Mouse (Mus musculus) adipocyte (in vitro differentiated cells): ENCODE measurements around the gene Smim4.

Experiments
- DNase-seq: peaks from one replicate; pipeline ENCODE4 v3.0.0-alpha.2; 2016; ENCODE audit warnings: low spot score

Smim4 gene

DNA sequence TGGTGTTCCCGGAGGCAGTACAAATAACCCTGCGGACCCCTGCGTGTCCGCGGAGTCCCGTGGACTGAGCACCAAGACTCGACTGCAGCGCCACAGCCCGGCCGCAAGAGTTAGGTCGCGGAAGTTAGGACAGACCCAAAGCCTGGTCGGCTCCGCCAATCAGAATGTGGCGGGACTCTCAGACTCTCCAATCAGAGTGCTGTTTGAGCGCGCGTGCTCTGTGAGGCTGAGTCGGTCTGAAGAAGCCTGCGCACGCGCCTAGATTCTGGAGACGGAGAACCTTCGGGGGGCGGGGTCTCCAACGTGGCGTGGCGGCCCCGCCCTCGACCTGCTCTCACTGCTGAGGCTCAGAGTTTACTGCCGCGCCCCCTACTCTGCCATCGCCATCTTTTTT lies at the start of gene Smim4:
Gene Smim4 (minus strand): TSS at position 131 of the 394 bp plus-strand sequence.
- peak; percentile 97 for DNase-seq

DNA sequence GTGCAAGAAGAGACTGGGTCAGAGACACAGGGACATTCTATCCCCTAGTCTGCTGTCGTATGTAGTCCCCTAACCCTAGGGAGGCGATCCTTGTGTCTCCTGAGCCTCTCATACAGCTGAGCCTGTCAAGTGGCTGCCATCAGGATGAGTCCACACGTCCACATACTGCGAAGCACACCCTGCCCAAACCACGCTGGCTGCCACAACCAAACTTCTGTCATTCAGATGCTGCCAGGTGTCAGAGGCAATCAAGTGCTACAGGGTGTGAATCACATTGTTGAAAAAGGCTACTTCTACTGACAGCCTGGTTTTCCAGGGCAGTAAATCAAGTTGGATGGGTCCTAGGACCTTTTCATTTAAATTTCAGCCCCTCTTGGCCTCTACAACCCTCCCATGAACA lies 49.0 kb upstream of the Smim4 start:
- DNase-seq = no peak

DNA sequence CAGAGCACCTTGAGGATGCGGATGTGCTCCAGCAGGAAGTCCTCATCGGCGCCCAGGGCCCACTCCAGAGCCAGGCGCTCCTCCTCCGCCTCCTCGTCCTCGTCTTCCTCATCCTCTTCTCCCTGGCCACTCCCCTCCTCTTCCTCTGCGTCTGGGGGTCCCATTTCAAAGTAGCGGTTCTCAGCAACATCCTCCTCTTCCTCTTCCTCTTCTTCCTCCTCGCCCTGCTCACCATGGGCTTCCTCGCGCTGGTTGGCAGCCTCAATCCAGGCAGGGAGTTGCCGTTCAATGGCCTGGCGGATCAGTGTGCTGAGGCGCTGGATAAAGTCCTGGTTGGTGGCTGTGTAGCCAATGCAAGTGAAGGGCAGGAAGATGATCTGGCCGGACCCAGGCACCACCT lies 48.5 kb upstream of the Smim4 start:
- DNase-seq = no peak

DNA sequence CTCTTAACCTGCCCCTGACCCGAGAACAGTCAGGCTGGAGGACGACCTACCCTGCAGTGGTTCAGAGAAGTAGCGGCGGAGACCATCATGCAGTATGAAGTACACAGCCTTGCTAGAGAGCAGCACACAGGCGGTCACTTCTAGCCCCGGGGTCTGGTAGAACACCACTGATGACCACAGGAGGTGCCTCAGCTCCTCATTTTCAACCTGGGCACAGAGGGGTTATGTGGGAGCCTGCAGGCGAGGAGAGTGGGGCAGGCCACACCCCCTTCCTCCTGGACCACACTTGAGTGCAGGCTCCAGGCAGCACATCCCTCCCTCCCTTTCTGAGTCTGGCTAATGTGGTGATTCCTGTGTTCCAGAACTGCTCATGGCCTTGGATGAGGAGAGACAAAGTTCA lies 44.8 kb upstream of the Smim4 start:
- DNase-seq = no peak

DNA sequence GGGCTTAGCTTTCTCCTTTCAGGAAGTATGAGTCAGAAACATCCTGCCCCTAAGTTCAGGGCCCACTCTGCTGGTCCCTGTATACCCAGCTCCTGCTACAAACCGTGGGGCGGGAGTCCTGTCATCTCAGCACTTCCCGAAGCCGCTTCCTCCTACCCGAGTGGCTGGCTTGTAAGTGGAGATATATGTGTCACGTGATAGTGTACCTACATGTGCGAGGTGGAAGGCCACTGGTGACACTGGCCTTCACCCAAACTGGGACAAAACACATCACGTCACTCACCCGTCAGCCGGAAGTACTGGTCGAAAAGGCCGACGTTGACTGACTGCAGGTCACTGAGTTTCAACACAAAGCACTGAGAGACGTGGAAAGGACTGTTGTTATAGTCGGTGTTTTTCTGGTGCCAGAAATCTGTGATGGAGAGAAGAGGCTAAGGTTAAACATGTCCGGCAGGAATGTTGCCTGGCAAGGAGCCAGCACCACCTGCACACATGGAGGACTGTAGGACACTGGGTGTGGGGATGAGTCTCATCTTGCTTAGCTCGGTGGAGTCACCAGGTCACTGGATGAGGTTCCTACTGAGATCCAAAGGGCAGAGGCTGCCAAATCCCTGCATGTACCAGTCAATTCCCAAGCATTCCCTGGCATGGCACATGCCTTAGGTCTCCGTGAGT lies 44.2 kb upstream of the Smim4 start:
- no peak for DNase-seq

GRCm38 (mm10) chr14:31171821-31172220 lies 43.1 kb upstream of the Smim4 start:
- DNase-seq = no peak

DNA sequence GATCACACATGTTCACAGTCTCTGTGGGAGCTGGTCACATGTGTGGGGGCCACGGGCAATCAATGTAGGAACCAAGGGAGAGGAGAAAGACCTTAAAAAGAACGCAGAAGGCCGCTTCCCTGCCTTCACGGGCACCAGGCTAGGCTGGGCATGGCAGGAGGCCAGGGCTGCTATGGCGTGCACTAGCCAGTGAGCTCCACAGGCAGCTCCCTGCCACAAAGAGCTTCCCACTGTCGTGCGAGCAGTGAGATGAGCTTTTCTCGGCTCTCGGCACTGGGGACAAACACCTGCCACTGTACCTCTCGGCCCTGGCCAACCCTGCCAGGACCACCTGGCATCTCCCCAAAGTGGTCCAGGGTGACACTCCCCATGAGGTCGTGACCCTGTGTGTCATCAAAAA lies 42.6 kb upstream of the Smim4 start:
- DNase-seq = no peak

DNA sequence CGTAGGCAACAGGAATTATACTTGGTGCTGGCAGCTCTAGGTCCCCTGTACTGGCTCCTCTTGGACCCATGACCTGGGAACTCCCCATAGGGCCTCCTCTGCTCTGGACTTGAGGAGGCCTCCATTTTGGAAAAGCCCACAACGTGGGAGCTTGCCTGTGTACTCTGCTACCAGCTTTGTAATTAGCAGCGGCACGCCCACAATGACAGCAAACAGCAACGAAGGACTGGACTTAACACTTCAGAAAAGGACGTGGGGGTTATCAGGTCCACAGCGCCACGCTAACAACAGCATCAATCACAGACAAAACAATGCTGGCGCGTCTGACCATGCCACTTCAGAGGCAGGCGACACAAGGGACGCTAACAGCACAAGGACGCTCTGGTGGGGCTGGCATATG lies 42.2 kb upstream of the Smim4 start:
- DNase-seq = no peak

DNA sequence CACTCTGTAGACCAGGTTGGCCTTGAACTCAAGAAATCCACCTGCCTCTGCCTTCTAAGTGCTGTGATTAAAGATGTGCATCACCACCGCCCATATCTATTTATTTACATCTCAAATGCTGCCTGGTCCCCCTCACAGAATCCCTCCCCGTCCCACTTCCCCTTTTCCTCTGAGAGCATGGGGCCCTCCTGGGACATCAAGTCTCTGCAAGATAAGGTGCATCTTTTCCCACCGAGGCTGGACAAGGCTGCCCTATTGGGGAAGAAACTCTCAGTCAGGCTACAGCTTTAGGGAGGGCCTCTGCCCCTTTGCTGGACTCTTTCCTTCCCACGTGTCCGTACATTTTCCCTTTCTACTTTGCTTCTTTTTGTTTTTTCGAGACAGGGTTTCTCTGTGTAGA lies 40.8 kb upstream of the Smim4 start:
- no peak for DNase-seq

DNA sequence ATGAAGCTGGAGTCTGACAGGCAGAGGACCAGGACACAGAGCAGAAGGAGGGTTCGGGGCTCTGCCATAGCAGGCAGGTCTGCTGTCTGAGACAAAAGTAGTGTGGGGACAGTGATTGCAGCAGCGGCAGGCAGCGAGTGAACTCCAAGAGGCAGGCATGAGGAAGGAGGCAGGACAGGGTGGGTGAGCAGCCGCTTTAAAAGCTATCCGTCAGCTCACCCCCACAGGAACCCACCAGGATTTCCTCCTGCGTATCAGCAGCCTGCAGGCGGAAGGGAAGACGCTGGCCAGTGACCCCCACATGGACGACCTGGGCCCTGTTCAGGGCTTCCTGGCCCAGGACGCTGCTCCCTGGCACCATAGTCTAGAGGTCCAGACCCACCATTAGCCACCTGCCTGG lies 39.7 kb upstream of the Smim4 start, which contains the start of gene Stab1:
Gene Stab1 (minus strand): TSS at position 217 of the 400 bp plus-strand sequence.
- DNase-seq = no peak

DNA sequence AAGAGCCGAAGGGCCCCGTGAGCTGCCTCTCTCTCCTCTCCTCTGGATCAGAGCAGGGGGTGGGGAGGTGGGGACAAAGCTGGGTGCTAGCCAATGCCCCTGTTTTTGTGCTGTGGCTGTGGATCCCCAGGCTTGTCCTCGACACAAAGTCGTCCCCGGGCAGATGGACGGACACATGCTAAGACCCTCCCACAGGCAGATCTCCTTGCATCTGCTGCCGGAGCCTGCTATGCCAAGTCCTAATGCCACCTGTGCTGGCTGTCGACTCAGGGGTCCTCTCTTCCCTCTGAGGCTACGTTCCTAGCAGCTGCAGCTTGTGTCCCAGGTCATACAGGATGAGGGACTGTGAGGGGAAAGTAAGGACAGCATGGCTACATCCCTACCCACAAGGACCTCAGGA lies 38.1 kb upstream of the Smim4 start:
- no peak for DNase-seq

DNA sequence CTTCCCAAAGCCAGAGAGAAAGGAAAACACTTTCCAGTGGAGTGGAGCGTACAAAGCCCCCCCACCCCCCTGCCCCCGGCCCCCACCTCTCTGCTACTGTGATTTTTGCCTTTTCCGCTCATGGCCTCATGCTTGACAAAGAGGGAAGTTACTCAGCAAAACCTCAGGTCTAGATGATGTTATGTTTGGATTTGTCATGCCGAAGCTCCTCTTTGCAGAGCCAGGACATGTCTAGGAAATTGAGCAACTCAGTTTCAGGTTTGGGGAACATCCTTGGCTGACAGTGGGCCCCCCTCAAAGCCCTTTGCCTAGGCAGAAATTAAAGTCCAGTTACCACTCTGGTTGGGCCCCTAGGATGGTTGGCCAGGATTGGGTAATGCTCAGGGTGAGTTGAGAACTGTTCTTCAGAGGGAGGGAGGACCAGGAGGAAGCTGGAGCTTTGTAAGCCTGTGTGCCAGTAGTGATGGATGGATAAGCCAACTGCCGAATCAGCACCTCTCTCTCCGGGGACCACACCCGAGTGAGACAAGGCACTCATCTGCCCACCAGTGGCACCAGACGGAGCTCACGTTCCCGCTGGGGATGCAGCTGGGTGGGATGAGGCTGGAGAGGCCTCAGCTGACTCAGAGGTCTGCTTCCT lies 37.4 kb upstream of the Smim4 start:
- no peak for DNase-seq

DNA sequence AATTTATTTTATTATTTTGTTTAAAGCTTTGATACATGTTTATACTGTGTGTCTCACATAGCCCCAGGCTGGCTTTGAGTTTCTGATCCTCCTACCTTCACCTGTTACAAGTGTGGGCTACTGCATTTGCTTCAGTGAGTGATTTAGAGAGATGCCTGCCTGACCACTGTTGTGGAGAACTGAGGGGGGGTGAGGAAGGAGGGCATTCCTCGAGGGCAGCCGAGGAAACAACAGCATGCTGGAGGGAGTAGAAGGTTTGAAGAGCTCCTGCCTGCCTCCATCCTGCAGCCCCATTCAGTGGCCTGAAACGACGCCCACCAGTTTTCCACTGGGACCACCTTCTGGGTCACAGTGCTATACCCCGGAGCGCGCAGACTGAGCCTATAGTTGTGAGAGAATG lies 36.7 kb upstream of the Smim4 start:
- DNase-seq = no peak

DNA sequence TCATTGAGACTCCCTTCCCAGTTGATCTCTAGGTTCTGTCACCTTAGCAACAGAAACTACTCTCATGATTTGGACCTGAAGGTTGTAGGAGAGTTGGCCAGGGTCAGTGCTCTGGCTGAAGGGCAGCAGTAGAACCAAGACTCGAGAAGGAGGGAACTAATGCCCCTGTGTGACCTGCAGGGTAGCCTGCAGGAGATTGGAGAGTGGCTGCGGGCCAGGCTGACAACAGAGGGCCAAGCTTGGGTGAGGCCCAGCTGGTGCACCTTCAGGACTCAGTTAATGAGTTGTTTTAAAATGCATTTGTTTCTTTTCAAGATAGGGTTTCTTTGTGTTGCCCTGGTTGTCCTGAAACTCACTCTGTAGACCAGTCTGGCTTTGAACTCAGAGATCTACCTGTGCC lies 36.3 kb upstream of the Smim4 start:
- DNase-seq = no peak

GRCm38 (mm10) chr14:31164067-31164466 lies 35.3 kb upstream of the Smim4 start:
- peak; percentile 12 for DNase-seq

DNA sequence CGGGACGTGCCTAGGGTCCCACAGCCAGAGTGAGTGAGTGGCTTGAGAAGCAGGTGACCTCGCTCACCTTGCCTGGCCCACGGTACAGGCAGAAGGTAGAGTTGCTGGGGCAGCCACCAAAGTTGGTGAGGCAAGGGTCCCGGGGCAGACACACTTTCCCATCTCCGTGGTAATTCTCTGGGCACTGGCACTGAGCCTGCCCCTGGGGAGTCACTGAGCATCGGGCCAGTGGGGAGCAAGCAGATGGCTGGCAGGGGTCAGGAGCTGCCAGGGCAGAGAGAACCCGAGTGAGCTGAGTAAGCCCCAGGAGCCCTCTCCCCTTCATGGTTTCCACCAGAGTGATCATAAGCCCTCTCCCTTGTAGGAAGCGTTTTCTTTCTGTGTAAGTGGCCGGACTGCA lies 32.9 kb upstream of the Smim4 start:
- DNase-seq = no peak

DNA sequence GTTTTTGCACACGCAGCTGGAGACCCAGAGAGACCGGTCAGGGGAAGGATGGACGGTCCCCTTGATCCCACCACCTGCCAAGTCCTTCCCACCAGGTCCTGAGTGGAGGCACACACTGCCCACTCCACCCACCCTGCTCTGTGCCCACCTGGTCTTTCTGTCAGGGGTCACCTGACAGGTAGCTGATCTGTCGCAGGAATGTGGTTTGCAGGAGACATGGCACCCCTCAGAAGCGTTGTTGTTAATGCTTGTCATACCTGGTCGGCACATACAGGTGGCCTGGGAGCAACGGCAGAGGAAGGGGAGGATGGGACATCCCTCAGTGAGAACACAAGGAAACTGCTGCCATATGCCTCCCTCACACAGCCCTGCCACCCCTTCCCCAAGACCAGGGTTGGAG lies 32.4 kb upstream of the Smim4 start:
- DNase-seq = no peak

DNA sequence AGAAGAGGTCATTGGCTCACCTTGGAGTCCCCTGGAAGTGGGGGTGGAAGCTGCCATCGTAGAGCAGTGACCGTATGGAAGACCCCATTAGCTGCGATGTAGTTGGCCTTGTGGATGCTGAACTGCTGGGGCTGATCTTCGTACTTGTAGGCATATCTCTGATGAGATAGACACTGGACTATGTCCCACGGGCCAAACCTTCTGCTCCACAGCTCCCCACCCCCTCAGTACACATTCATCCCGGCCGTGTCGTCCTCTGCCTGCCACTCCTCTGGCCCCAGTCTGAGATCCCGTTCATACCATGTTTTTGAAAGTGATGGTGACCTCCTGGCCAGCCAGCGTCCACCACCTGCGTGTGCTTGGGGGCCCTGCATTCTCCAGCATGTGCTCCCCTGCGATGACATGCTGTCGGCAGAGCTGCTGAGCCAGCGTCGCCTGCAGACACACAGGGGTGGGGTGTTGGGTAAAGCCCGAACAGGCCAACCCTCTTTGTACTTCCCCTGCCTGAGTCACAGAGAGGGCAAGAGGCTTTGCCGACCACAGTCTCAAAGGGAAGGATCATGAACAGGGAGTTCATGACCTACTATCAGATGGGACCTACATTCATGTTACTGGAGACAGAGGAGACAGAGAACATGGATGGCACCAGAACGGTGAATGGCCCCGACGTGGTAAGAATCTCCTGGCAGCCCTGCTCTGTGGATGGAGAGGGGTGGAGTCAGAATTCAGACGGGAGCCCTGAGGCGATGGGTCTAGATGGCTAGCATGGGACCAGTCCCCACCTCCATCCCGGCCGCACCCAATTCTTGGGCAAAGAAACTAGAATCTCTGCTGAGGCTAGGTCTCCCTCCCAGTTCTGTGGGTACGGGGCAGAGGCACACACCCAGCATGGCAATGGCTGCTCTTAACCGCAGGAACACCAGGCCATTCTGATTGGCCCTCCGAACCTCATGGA lies 31.7 kb upstream of the Smim4 start:
- DNase-seq = no peak

GRCm38 (mm10) chr14:31145694-31146093 lies 16.9 kb upstream of the Smim4 start:
- DNase-seq = no peak

GRCm38 (mm10) chr14:31141011-31141410 lies 12.3 kb upstream of the Smim4 start:
- DNase-seq = no peak

- no peak for DNase-seq
Observed at GRCm38 (mm10) chr14:31140141-31140540, 11.4 kb upstream of the Smim4 start.

GRCm38 (mm10) chr14:31139666-31140065 lies 10.9 kb upstream of the Smim4 start:
- DNase-seq = no peak

- no peak for DNase-seq
Observed at GRCm38 (mm10) chr14:31138897-31139429, 10.2 kb upstream of the Smim4 start.
